Mouse (Mus musculus) layer of hippocampus, adult 18-20 months (tissue): Measurements from ENCODE around the gene Fdxacb1. TPM values are rescaled to one million over a fixed set of nuclear protein-coding genes. Genes with fewer than 3 reads are reported as not detected.
A peak's percentile ranks its signal among the peaks of the same experiment; 100 is the strongest.

Source experiments
- DNase-seq, 2 experiments: peaks; one replicate each; pipeline ENCODE4 v3.0.0; 2022; ENCODE audit warnings: low spot score in 2 of 2
- total RNA-seq, 2 experiments: library from RNA; stranded (reverse); gene quantifications; 2 replicates each; pipeline ENCODE4 v1.2.3; 2021

Gene Fdxacb1
- total RNA-seq, 2 experiments from 2014 or later, result 5.2 to 5.9 TPM

- no peak for DNase-seq
These were observed 21.8 kb upstream of the Fdxacb1 start, which contains the start of gene 2310030G06Rik for GRCm38 (mm10) chr9:50746214-50746677. Gene 2310030G06Rik (minus strand): TSS chr9:50746536.

DNA sequence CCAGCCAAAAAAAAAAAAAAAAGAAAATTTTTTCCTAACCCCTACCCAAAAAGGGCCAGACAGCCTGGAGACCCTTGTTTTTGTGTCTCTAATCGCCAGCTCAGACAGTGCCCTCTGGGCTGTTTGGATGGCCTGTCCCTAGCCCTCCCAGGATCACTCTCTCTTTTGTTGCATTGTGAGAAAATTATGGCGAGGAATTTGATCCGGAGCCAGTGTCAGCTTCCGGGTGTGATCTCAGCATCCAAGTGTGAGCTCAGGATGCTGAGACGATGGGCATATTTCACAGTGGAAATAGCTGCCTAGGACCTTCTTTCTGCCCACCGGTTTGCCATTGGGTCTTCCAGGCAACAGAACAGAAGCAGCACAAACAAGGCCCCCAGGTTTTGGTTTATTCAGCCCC, 17.3 kb upstream of the Fdxacb1 start:
- no peak for DNase-seq

DNA sequence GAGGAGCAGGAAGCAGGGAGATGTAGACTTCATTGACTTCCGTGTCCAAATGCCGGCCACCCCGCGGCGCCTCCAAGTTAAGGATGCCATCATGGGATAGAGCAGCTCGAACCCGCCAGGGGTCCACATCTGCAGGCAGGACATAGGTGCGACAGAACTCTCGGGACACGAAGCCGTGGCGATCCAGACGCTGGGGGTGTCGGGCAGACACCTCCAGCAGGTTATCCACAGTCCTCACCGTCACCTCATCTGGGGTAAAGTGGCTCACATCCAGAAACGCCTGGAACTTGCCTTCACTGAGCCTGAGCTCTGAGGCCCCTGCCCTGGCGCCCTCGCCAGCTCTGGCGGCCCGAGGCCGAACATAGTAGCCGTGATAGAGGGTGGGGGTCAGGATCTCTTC, 16.7 kb upstream of the Fdxacb1 start, which contains the start of gene Cryab:
Gene Cryab, plus strand, starts transcription at position 3 of the 400 bp plus-strand sequence.
- no peak for DNase-seq

GRCm38 (mm10) chr9:50752054-50752602, 15.9 kb upstream of the Fdxacb1 start, which contains the start of gene Hspb2:
Gene Hspb2 (minus strand): TSS chr9:50752354.
- DNase-seq, result no peak

GRCm38 (mm10) chr9:50752784-50753615, 15.0 kb upstream of the Fdxacb1 start:
- peak; percentile 60 to 80 for DNase-seq

- DNase-seq, result no peak
These were observed 14.1 kb upstream of the Fdxacb1 start for GRCm38 (mm10) chr9:50753947-50754346.

- no peak for DNase-seq
These were observed 11.3 kb upstream of the Fdxacb1 start for GRCm38 (mm10) chr9:50756711-50757110.

DNA sequence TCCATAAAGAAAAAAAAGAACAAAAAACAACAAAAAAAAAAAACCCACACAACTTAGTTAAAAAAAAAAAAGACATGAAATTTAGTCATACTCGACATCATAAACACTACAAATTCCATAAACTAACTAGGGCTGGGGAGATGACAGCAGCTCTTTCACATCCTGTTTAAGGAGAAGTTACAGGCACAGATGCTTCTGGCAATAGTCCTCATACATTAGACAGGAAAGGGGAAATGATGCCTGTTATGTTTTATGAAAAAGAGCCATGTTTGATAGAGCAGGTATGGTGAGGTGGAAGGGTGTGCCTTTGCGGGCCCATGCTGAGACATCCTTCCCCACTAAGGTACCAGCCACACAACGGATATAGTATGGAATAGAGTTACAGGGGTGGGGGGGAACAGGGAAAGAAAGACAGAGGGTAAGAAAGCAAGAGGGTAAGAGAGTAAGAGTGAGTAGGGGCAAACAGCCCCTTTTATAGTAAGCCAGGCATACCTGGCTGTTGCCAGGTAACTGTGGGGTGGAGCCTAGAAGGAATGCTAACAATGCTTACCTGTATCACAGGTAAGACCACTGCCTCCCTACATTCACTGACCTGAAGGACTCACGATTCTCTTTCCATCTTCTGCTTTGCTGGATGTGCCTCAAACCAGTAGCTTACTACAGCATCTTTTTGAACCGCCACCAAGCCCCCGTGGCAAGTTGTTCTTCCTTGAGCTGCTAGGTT, 6.4 kb upstream of the Fdxacb1 start:
- DNase-seq, result no peak

DNA sequence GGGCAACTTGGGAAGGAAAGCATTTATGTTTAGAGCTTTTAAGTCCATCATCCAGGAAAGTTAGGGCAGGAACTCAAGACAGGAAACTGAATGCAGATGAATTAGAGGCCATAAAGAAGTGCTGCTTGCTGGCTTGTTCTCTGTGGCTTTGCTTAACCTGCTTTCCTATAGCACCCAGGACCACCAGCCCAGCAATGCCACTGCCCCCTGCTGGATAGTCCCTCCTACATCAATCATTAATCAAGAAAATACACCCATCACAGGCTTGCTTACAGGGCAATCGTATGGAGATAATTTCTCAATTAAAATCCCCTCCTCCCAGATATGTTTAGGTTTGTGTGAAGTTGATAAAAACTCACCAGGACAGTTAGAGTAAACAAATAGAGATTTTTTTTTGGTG, 4.7 kb upstream of the Fdxacb1 start:
- no peak for DNase-seq

GRCm38 (mm10) chr9:50767531-50768106, 417 bp upstream of the Fdxacb1 start:
- no peak for DNase-seq

GRCm38 (mm10) chr9:50770011-50770410, 2.0 kb downstream of the Fdxacb1 start:
- DNase-seq, result no peak

DNA sequence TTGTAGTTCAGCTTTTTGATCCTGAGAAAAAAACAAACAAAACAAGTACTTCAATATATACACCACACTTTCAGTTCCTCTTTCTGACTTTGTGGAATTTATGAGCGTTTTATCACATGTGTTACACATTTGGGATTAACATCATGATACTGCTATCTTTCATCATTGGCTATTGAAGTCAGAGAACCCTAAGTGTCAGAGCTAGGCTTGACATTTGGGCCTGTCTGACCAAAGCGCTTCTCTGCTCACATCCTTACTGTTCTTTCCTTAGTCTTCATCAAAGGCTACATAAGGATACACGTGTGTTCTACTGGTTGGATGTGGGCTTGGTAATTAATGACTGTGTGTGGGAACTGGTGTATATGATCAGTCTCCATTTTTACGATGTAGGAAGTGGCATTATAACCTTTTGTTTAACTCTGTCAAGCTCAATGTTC, 6.0 kb downstream of the Fdxacb1 start:
- no peak for DNase-seq

- DNase-seq, result peak; percentile 84 to 94
These were observed 7.1 kb downstream of the Fdxacb1 start, which contains the start of the genes Alg9 and 1110032A03Rik for GRCm38 (mm10) chr9:50774991-50775612. Gene Alg9 (plus strand): TSS chr9:50775019. Gene 1110032A03Rik (minus strand): TSS chr9:50775520.

- DNase-seq, result no peak
These were observed 7.7 kb downstream of the Fdxacb1 start for GRCm38 (mm10) chr9:50775662-50776126.

GRCm38 (mm10) chr9:50776162-50776760, 8.2 kb downstream of the Fdxacb1 start:
- DNase-seq, result no peak

DNA sequence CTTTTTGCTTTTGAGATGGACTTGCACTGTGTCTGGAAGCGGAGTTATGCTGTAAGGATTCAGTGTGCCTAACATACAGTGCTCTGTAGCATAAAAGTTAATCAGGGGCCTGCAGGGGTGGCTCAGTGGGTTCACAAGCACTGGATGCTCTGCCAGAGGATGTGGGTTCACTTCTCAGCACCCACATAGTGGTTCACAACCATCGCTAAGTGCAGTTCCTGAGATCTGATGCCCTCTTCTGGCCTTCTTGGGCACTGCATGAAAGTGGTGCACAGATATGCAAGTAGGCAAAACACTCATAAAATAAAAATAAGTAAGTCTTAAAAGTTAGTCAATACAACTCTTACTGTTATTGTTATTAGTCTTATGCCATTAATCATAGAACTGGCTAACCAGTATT, 14.1 kb downstream of the Fdxacb1 start:
- peak in 1 of 2 experiments; percentile 32 for DNase-seq

DNA sequence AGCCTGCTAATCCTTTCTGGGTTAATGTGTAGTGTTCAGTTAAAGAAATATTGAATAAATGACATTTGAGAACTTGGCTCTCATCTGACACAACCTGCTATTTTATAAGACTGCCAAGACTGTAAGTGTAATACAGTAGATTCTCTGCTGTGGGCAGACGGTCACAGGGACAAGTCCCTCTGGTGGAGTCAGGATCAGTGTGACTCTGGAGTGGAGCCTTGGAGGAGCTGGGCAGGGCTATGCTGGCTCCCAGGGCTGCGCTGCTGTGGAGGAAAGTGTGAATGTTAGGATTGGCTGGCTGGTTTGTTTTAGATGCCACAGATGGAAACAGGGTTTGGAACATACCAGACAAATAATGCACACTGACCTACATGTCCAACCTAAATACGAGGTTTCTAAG, 27.2 kb downstream of the Fdxacb1 start:
- no peak for DNase-seq

GRCm38 (mm10) chr9:50796776-50797175, 28.7 kb downstream of the Fdxacb1 start:
- DNase-seq, result no peak

DNA sequence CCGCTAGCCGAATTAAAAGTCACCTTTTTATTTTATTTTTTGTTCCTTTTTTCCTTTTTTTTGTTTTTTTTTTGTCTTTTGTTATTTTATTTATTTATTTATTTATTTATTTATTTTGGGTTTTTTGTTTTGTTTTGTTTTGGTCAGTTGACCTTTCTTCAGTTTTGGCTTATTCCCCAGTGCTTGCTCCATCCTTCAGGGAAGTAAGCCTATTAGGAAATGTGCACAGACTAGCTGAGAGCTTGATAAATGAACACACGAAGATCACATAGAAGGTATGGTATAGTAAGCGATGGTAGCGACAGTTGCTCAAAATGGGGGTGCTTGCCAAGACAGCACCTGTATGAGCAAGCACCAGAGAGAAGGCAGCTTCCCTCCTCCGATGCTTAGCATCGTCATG, 29.6 kb downstream of the Fdxacb1 start:
- no peak for DNase-seq

GRCm38 (mm10) chr9:50798368-50798767, 30.3 kb downstream of the Fdxacb1 start:
- no peak for DNase-seq
